Mouse (Mus musculus): ENCODE data around the gene Hnrnpa2b1.

DNA sequence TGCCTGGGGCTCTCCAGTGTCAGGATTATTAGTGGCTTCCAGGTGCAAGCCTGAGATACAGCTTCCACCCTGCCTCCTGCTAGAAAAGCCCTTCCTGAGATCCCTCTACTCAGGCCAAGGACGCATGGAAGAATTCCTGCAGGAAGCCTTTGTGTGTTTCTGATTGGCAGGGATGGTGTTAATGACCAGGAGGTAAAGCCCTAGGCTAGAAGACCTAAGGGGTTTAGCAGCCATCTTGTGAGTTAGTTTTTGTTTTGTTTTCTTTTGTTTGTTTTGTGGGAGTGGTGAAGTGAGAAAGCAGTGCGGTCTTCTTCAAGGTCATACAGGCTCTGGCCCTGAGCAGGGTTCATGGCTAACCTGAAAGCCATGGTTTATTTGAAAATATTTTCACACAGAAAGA, 37.9 kb upstream of the Hnrnpa2b1 start:
- TF ChIP-seq GATA1 (IDR thresholded peaks at IDR 0.05; ENCODE audit: low read length) (no peak), TAL1 (IDR thresholded peaks at IDR 0.05; ENCODE audit: low read length) (no peak)

All from erythroblast, embryonic 14.5 days (primary cell).